Mouse (Mus musculus) ES-E14 (cell line): ENCODE measurements around the gene Tbccd1. TPM values are rescaled to one million over a fixed set of nuclear protein-coding genes. Genes with fewer than 3 reads are reported as not detected.

Source experiments
- DNase-seq: peaks from one replicate; pipeline ENCODE4 v3.0.0-alpha.2; 2013; ENCODE audit warnings: low read depth, low spot score
- H3K27ac ChIP-seq: 2 replicates; pipeline ENCODE4 v1.5.1; 2012; ENCODE audit warnings: low read depth, mild to moderate bottlenecking, low read length, moderate library complexity, mixed read lengths; ENCODE audit not compliant: poor library complexity, insufficient read depth, severe bottlenecking
- H3K36me3 ChIP-seq: 2 replicates; pipeline ENCODE4 v1.6.1; 2012; ENCODE audit warnings: mild to moderate bottlenecking, low read length, moderate library complexity, mixed read lengths; ENCODE audit not compliant: control insufficient read depth, poor library complexity, insufficient read depth, severe bottlenecking
- H3K4me1 ChIP-seq, 2 experiments: fragments of 150-350 bp in 1 of 2; sonication (generic) in 1 of 2; 2 replicates each; pipeline ENCODE4 v1.6.1; 2012; ENCODE audit warnings: low read length in 2 of 2, mild to moderate bottlenecking in 1 of 2, mixed read lengths in 1 of 2; ENCODE audit not compliant: control insufficient read depth in 2 of 2, insufficient read depth in 2 of 2, poor library complexity in 1 of 2
- H3K4me3 ChIP-seq, 2 experiments: fragments of 150-350 bp in 1 of 2; sonication (generic) in 1 of 2; 2 replicates each; pipeline ENCODE4 v1.5.1; 2012; ENCODE audit warnings: low read length in 2 of 2, low read depth in 1 of 2, mild to moderate bottlenecking in 1 of 2, mixed read lengths in 1 of 2; ENCODE audit not compliant: insufficient read depth in 1 of 2, poor library complexity in 1 of 2, severe bottlenecking in 1 of 2
- H3K9ac ChIP-seq: 2 replicates; pipeline ENCODE4 v1.6.1; 2012; ENCODE audit warnings: low read depth, mild to moderate bottlenecking, low read length, mixed read lengths; ENCODE audit not compliant: poor library complexity, insufficient read depth, severe bottlenecking
- H3K9me3 ChIP-seq: fragments of 150-350 bp; sonication (generic); 2 replicates; pipeline ENCODE4 v1.6.1; 2012; ENCODE audit warnings: low read depth, mild to moderate bottlenecking, low read length; ENCODE audit not compliant: control insufficient read depth, insufficient read depth
- CHD2 ChIP-seq: IDR thresholded peaks from 2 replicates; pipeline ENCODE4 v1.6.1; 2014; ENCODE audit warnings: mild to moderate bottlenecking, low read depth, low read length, inconsistent platforms
- HCFC1 ChIP-seq: IDR thresholded peaks from 2 replicates; pipeline ENCODE4 v1.6.1; 2012; ENCODE audit warnings: low read length, inconsistent platforms, borderline replicate concordance; ENCODE audit not compliant: insufficient read depth
- MAFK ChIP-seq: IDR thresholded peaks from 2 replicates; pipeline ENCODE4 v1.6.1; 2014; ENCODE audit warnings: mild to moderate bottlenecking, low read depth, low read length, inconsistent platforms; ENCODE audit not compliant: insufficient read depth
- ZC3H11A ChIP-seq: IDR thresholded peaks from 2 replicates; pipeline ENCODE4 v1.6.1; 2012; ENCODE audit warnings: low read depth, mild to moderate bottlenecking, inconsistent platforms, low read length, borderline replicate concordance
- ZNF384 ChIP-seq: IDR thresholded peaks from 2 replicates; pipeline ENCODE4 v1.6.1; 2012; ENCODE audit warnings: low read depth, low read length, inconsistent platforms
- in situ Hi-C, 2 experiments: fragments of 600-800 bp; cut with MboI; formaldehyde crosslinking; loops; one replicate each; pipeline ENCODE4 v1.15.1; 2025; ENCODE audit warnings: low sequenced_read_pairs in 2 of 2, inconsistent platforms in 1 of 2; ENCODE audit not compliant: unreplicated experiment in 2 of 2
- total RNA-seq: library from RNA; depleted of rRNA; stranded (reverse); fragments of 300-350 nt; gene quantifications from 2 replicates; pipeline ENCODE4 v1.2.3, GENCODE M21; 2012

The Tbccd1 gene
- total RNA-seq, 1 experiment: 17.5 TPM

DNA sequence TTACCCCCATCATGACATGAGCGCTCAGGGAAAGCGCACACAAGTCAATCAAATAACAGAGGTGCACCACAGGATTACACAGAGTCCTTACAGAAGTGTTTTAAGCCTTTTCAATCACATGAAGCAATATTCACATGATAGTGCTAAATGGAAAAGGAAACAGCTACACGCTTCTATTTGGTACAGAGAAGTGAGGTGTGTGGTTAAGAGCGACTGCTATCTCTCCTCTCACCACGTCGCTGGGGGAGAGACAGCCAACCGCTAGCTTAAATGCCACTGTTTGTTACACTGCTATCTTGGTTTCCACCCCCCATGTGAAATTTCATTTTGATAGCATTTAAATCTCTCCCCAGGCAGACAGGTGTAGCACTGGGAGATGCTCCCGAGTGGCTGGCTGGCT is 32.2 kb upstream of the Tbccd1 start:
- Histone ChIP-seq H3K9ac (no peak overlapping the region), H3K4me1 (peaks cover 1 to 10% of the 10 kb centered on the region in 2 experiments; a peak in 2 of 4 replicates), H3K36me3 (no peaks in the 10 kb centered on the region), H3K27ac (no peak overlapping the region), H3K4me3 (no peak overlapping the region), H3K9me3 (no peaks in the 10 kb centered on the region)
- TF ChIP-seq MAFK (no peak), HCFC1 (no peak), CHD2 (no peak), ZC3H11A (no peak), ZNF384 (no peak)
- no peak for DNase-seq
- in situ Hi-C loops: no loop called here

DNA sequence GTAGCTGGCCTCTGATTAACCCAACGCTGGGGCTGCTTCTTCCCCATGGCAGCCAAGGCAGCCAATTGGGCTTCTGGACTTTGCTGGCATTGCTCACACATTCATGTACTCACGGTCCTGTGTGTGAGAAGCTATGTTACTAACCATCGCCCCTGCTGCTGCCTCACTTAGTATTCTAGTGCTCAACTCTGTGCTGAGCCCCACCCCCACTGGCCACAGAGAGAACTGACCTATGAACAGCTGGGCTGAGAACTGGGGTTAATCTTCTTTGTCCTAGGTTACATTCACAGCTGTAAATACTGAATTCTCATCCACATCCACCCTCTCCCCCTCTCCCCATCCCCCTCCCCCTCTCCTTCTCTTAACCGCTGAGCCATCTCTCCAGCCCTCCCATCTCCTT is 31.4 kb upstream of the Tbccd1 start:
- TF ChIP-seq HCFC1: no peak
- TF ChIP-seq CHD2: no peak
- no peak for TF ChIP-seq ZNF384
- TF ChIP-seq MAFK: no peak
- TF ChIP-seq ZC3H11A: no peak

DNA sequence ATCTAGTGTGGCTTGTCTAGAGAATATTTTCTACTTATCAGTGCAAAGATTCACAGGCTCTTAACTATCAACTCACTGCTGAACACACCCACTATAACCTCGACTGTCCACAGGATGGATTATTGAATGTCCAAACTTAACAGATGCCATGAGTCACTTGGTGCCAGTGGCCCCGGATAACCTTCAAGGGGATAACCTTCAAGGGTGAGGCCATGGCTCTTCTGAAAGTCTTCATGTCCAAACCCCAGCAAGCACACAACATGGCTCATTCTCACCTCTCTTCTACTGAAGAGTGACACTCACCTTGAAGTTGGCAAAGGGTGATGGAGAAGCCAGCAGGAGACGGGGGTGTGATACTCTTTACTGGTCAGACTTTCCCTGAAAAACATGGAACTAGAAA is 29.3 kb upstream of the Tbccd1 start:
- no peak overlapping the region for H3K4me3 ChIP-seq
- H3K4me1 ChIP-seq: peaks cover 1 to 3% of the 10 kb centered on the region in 2 experiments; a peak in 1 of 4 replicates
- in situ Hi-C loops: no loop called here
- no peak for TF ChIP-seq MAFK
- TF ChIP-seq ZNF384: no peak
- no peak for DNase-seq
- no peaks in the 10 kb centered on the region for H3K9me3 ChIP-seq
- no peaks in the 10 kb centered on the region for H3K36me3 ChIP-seq
- H3K9ac ChIP-seq: no peak overlapping the region
- H3K27ac ChIP-seq: no peak overlapping the region

More for the DNA sequence above, 31.4 kb upstream of the Tbccd1 start:
- Histone ChIP-seq H3K4me3 (no peak overlapping the region), H3K4me1 (peaks cover 1 to 3% of the 10 kb centered on the region in 2 experiments; a peak in 1 of 4 replicates), H3K9me3 (no peaks in the 10 kb centered on the region), H3K27ac (no peak overlapping the region), H3K9ac (no peak overlapping the region), H3K36me3 (no peaks in the 10 kb centered on the region)
- in situ Hi-C loops: no loop called here
- DNase-seq: no peak

DNA sequence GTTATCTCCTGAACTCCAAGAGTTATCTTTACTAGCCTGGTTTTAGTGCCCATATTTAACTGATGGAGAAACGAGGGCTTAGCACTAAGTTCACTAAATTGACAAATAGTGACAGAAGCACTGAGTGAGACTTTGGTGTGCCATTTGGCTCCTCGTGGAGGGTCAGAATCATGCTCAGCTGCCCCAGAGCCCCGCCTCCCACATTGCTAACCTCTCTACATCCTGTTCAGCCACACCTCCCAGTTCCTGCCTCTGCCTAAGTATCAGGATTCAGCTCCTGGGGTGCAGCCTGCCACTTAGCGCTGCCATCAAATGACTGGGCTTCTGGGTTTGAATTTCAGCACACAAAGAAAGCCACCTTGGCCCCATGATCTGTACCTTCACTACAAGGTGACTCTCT is 27.9 kb upstream of the Tbccd1 start:
- DNase-seq: no peak

DNA sequence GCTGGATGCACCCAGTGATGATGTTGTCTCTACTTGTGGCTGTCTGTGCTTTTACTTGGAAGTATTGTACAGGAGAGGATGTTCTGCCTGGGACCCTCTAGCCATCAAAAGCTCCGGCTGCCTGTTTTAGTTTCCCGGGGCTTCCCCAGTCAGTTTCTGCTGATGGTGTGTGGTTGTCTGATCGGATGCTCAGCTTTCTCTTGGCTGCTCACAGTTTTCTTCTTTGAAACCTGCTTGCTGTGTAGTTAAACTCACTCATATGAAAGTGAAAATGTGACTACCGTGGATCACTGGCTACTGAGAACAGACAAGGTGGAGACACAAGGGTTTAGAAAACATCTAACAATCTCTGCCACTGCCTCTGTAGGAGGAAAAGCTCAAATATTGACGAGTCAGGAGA is 26.0 kb upstream of the Tbccd1 start:
- Histone ChIP-seq H3K4me3 (no peak overlapping the region), H3K27ac (no peak overlapping the region), H3K9ac (no peak overlapping the region), H3K9me3 (no peaks in the 10 kb centered on the region), H3K4me1 (peaks cover 1 to 3% of the 10 kb centered on the region in 2 experiments; a peak in 1 of 4 replicates), H3K36me3 (no peaks in the 10 kb centered on the region)
- TF ChIP-seq HCFC1: no peak
- TF ChIP-seq MAFK: no peak
- no peak for TF ChIP-seq ZNF384
- TF ChIP-seq ZC3H11A: no peak
- TF ChIP-seq CHD2: no peak
- in situ Hi-C loops: no loop called here
- no peak for DNase-seq

More for the DNA sequence above, 27.9 kb upstream of the Tbccd1 start:
- TF ChIP-seq CHD2: no peak
- TF ChIP-seq HCFC1: no peak
- TF ChIP-seq MAFK: no peak
- no peak for TF ChIP-seq ZNF384
- TF ChIP-seq ZC3H11A: no peak
- no peaks in the 10 kb centered on the region for H3K9me3 ChIP-seq
- no peaks in the 10 kb centered on the region for H3K36me3 ChIP-seq
- no peak overlapping the region for H3K9ac ChIP-seq
- no peak overlapping the region for H3K27ac ChIP-seq
- no peak overlapping the region for H3K4me3 ChIP-seq
- in situ Hi-C loops: no loop called here
- peaks cover 1 to 3% of the 10 kb centered on the region in 2 experiments; a peak in 1 of 4 replicates for H3K4me1 ChIP-seq
